Mouse (Mus musculus): ENCODE data around the gene Upk2. TPM values are rescaled to one million over a fixed set of nuclear protein-coding genes. Genes with fewer than 3 reads are reported as not detected.
"Not testable (repeated sequence)": the region's sequence is repeated elsewhere in the genome, so short reads cannot be mapped to it uniquely, and the experiment has no call there.

Gene Upk2
- polyA plus RNA-seq, 1 experiment from 2014 or later, result not detected

- no peak overlapping the region for H3K4me2 ChIP-seq (replicated peaks)
- no peak overlapping the region for H3K9ac ChIP-seq
- H3K9me3 ChIP-seq (replicated peaks), result no peaks in the 10 kb centered on the region
- H3K27me3 ChIP-seq, result no peaks in the 10 kb centered on the region
- H3K4me1 ChIP-seq, result peaks cover 4% of the 10 kb centered on the region; the same call in 1 of the 2 replicates
- 85% methylated on average over 6 of the region's 6 CpGs for WGBS
- ATAC-seq (ENCODE audit: low FRiP score), result no peak
- H3K27ac ChIP-seq, result no peak overlapping the region
- H3K36me3 ChIP-seq, result no peaks in the 10 kb centered on the region
- H3K4me3 ChIP-seq, result no peak overlapping the region
These were observed 19.0 kb downstream of the Upk2 start for GRCm38 (mm10) chr9:44435747-44436146.

- no peak for ATAC-seq (ENCODE audit: low FRiP score)
- H3K27me3 ChIP-seq, result no peaks in the 10 kb centered on the region
- peaks cover 4% of the 10 kb centered on the region; the same call in 1 of the 2 replicates for H3K4me1 ChIP-seq
- no peak overlapping the region for H3K4me2 ChIP-seq (replicated peaks)
- no peak overlapping the region for H3K27ac ChIP-seq
- H3K9me3 ChIP-seq (replicated peaks), result no peaks in the 10 kb centered on the region
- no peak overlapping the region for H3K4me3 ChIP-seq
- H3K36me3 ChIP-seq, result no peaks in the 10 kb centered on the region
- WGBS, result 64% methylated on average over 5 of the region's 5 CpGs
- no peak overlapping the region for H3K9ac ChIP-seq
These were observed 22.1 kb downstream of the Upk2 start for GRCm38 (mm10) chr9:44432577-44433185.

- Histone ChIP-seq H3K4me1 (no peaks in the 10 kb centered on the region), H3K9ac (no peak overlapping the region), H3K4me2 (replicated peaks) (no peak overlapping the region), H3K36me3 (no peaks in the 10 kb centered on the region), H3K9me3 (replicated peaks) (no peaks in the 10 kb centered on the region), H3K27me3 (no peaks in the 10 kb centered on the region), H3K27ac (no peak overlapping the region), H3K4me3 (no peak overlapping the region)
- WGBS, result 90% methylated on average over 4 of the region's 4 CpGs
- no peak for ATAC-seq (ENCODE audit: low FRiP score)
These were observed 31.2 kb downstream of the Upk2 start for GRCm38 (mm10) chr9:44423576-44423975.

GRCm38 (mm10) chr9:44420280-44420898 is 34.4 kb downstream of the Upk2 start:
- 75% methylated on average over 5 of the region's 5 CpGs for WGBS
- H3K4me2 ChIP-seq (replicated peaks), result no peak overlapping the region
- no peak overlapping the region for H3K4me3 ChIP-seq
- no peak for ATAC-seq (ENCODE audit: low FRiP score)
- H3K4me1 ChIP-seq, result peaks cover 6% of the 10 kb centered on the region
- H3K9me3 ChIP-seq (replicated peaks), result no peaks in the 10 kb centered on the region
- no peak overlapping the region for H3K27ac ChIP-seq
- no peaks in the 10 kb centered on the region for H3K27me3 ChIP-seq
- 0 out of 2 replicates have a peak, but pooled peaks cover 4% of the 10 kb centered on the region for H3K36me3 ChIP-seq
- no peak overlapping the region for H3K9ac ChIP-seq

- ATAC-seq (ENCODE audit: low FRiP score); H3K9me3 ChIP-seq (replicated peaks); H3K27ac ChIP-seq; H3K27me3 ChIP-seq; H3K4me1 ChIP-seq; H3K4me2 ChIP-seq (replicated peaks); H3K36me3 ChIP-seq; H3K9ac ChIP-seq; H3K4me3 ChIP-seq: not testable (repeated sequence)
- WGBS, result 96% methylated on average over 9 of the region's 9 CpGs
These were observed 35.0 kb downstream of the Upk2 start for GRCm38 (mm10) chr9:44419730-44420129.

- H3K9me3 ChIP-seq (replicated peaks), result no peaks in the 10 kb centered on the region
- peaks cover 10% of the 10 kb centered on the region; the same call in 1 of the 2 replicates for H3K36me3 ChIP-seq
- H3K9ac ChIP-seq, result peak within 1 kb of the TSS; percentile 80
- ATAC-seq (ENCODE audit: low FRiP score), result no peak
- peak within 1 kb of the TSS; percentile 80 for H3K4me3 ChIP-seq
- H3K4me1 ChIP-seq, result peaks cover 6% of the 10 kb centered on the region
- H3K4me2 ChIP-seq (replicated peaks), result peak within 1 kb of the TSS; percentile 93
- H3K27ac ChIP-seq, result peak within 1 kb of the TSS; percentile 77
- 84% methylated on average over 14 of the region's 14 CpGs for WGBS
- H3K27me3 ChIP-seq, result no peaks in the 10 kb centered on the region
These were observed 36.0 kb downstream of the Upk2 start, which contains the start of gene Ccdc84 for GRCm38 (mm10) chr9:44418519-44419385. Gene Ccdc84 (minus strand): TSS chr9:44418569.

GRCm38 (mm10) chr9:44417892-44418363 is 36.8 kb downstream of the Upk2 start:
- Histone ChIP-seq H3K4me1 (peaks cover 6% of the 10 kb centered on the region), H3K36me3 (peaks cover 15% of the 10 kb centered on the region), H3K27me3 (no peaks in the 10 kb centered on the region), H3K9me3 (replicated peaks) (no peaks in the 10 kb centered on the region), H3K4me3 (peak overlapping the region; percentile 80), H3K27ac (peak overlapping the region; percentile 77), H3K4me2 (replicated peaks) (peak overlapping the region; percentile 93), H3K9ac (peak overlapping the region; percentile 80)
- ATAC-seq (ENCODE audit: low FRiP score), result peak; percentile 89
- under 1% methylated on average over 38 of the region's 38 CpGs for WGBS

- peak overlapping the region; percentile 77; the same call in 1 of the 2 replicates for H3K27ac ChIP-seq
- 9% methylated on average over 26 of the region's 26 CpGs for WGBS
These were observed 37.5 kb downstream of the Upk2 start for GRCm38 (mm10) chr9:44417156-44417891.

GRCm38 (mm10) chr9:44412781-44413180 is 42.0 kb downstream of the Upk2 start:
- Histone ChIP-seq H3K4me1 (peaks cover 14% of the 10 kb centered on the region), H3K4me3 (no peak overlapping the region), H3K4me2 (replicated peaks) (no peak overlapping the region), H3K27me3 (no peaks in the 10 kb centered on the region), H3K9ac (no peak overlapping the region), H3K36me3 (peaks cover 56% of the 10 kb centered on the region), H3K9me3 (replicated peaks) (no peaks in the 10 kb centered on the region), H3K27ac (no peak overlapping the region)
- WGBS, result 82% methylated on average over 2 of the region's 2 CpGs
- no peak for ATAC-seq (ENCODE audit: low FRiP score)

More at GRCm38 (mm10) chr9:44417156-44417891, 37.5 kb downstream of the Upk2 start:
- peaks cover 6% of the 10 kb centered on the region for H3K4me1 ChIP-seq
- peak; percentile 79 for ATAC-seq (ENCODE audit: low FRiP score)
- H3K4me2 ChIP-seq (replicated peaks), result peak overlapping the region; percentile 93
- H3K27me3 ChIP-seq, result no peaks in the 10 kb centered on the region
- H3K9ac ChIP-seq, result peak overlapping the region; percentile 80
- peak overlapping the region; percentile 80 for H3K4me3 ChIP-seq
- H3K36me3 ChIP-seq, result peaks cover 22% of the 10 kb centered on the region
- H3K9me3 ChIP-seq (replicated peaks), result no peaks in the 10 kb centered on the region

- Histone ChIP-seq H3K4me2 (replicated peaks) (no peak overlapping the region), H3K36me3 (peaks cover 56% of the 10 kb centered on the region), H3K9me3 (replicated peaks) (no peaks in the 10 kb centered on the region), H3K4me1 (peaks cover 11% of the 10 kb centered on the region), H3K27me3 (no peaks in the 10 kb centered on the region), H3K9ac (no peak overlapping the region), H3K4me3 (no peak overlapping the region), H3K27ac (no peak overlapping the region)
- WGBS, result 87% methylated on average over 4 of the region's 4 CpGs
- ATAC-seq (ENCODE audit: low FRiP score), result no peak
These were observed 42.5 kb downstream of the Upk2 start for GRCm38 (mm10) chr9:44412306-44412705.

GRCm38 (mm10) chr9:44411601-44412130 is 43.1 kb downstream of the Upk2 start:
- Histone ChIP-seq H3K27me3 (no peaks in the 10 kb centered on the region), H3K4me2 (replicated peaks) (no peak overlapping the region), H3K27ac (no peak overlapping the region), H3K36me3 (peaks cover 56% of the 10 kb centered on the region), H3K4me1 (peaks cover 7% of the 10 kb centered on the region), H3K4me3 (no peak overlapping the region), H3K9ac (no peak overlapping the region), H3K9me3 (replicated peaks) (no peaks in the 10 kb centered on the region)
- WGBS, result 83% methylated on average over 1 of the region's 1 CpGs
- no peak for ATAC-seq (ENCODE audit: low FRiP score)
